Mouse (Mus musculus) forebrain, embryonic 16.5 days (tissue): ENCODE results near the gene Mthfd1. TPM values are rescaled to one million over a fixed set of nuclear protein-coding genes. Genes with fewer than 3 reads are reported as not detected.

Source experiments
- polyA plus RNA-seq: library from polyadenylated mRNA; unstranded; fragments of >200 nt; fragmentation: Nextera tagmentation; extraction: Ambion mirVana; gene quantifications from 2 replicates; pipeline ENCODE4 v1.2.1, GENCODE M21; 2015

Gene Mthfd1
- polyA plus RNA-seq, 1 experiment from 2014 or later: 47.8 TPM

Other genes with a start within 250 kb of the Mthfd1 start
- gene Esr2, start 78.0 kb upstream of the Mthfd1 start, polyA plus RNA-seq: 0.12 and 0.28 TPM in 2 replicates
- gene Tex21, start 8.6 kb upstream of the Mthfd1 start, polyA plus RNA-seq: not detected in 2 replicates
- 8.2 and 10.3 TPM in 2 replicates for gene Akap5, start 69.6 kb downstream of the Mthfd1 start, polyA plus RNA-seq
- gene Zbtb25, start 114.3 kb downstream of the Mthfd1 start, polyA plus RNA-seq: 16.5 and 17.1 TPM in 2 replicates
- gene Zbtb1, start 115.0 kb downstream of the Mthfd1 start, polyA plus RNA-seq: 4.6 and 5.5 TPM in 2 replicates
- gene Hspa2, start 148.9 kb downstream of the Mthfd1 start, polyA plus RNA-seq: 5.4 and 6.2 TPM in 2 replicates
- gene Ppp1r36, start 162.2 kb downstream of the Mthfd1 start, polyA plus RNA-seq: 0.73 and 0.87 TPM in 2 replicates